Mouse (Mus musculus) brown adipose tissue, adult 24 weeks (tissue): ENCODE data around the gene Thra. TPM values are rescaled to one million over a fixed set of nuclear protein-coding genes. Genes with fewer than 3 reads are reported as not detected.

Experiments
- H3K27ac ChIP-seq: fragments of 200-500 bp; replicated peaks from 2 replicates; pipeline ENCODE4 v1.5.1; 2012; ENCODE audit warnings: low read depth, mild to moderate bottlenecking, low read length
- H3K4me1 ChIP-seq: fragments of 200-500 bp; 2 replicates; pipeline ENCODE4 v1.6.1; 2012; ENCODE audit warnings: low read length, mixed read lengths; ENCODE audit not compliant: control insufficient read depth, insufficient read depth, insufficient read length
- H3K4me3 ChIP-seq: fragments of 200-500 bp; 2 replicates; pipeline ENCODE4 v1.5.1; 2012; ENCODE audit warnings: low read depth, mild to moderate bottlenecking, low read length, moderate library complexity; ENCODE audit not compliant: insufficient read depth
- polyA plus RNA-seq: library from polyadenylated mRNA; stranded (reverse); fragments of >200 nt; gene quantifications from 2 replicates; pipeline ENCODE4 v1.2.4, GENCODE M21; 2012; ENCODE audit not compliant: missing spikeins, insufficient read depth, insufficient read length

Gene Thra
- polyA plus RNA-seq, 1 experiment = 82.3 TPM

- peak overlapping the region; percentile 83 for H3K27ac ChIP-seq
- H3K4me1 ChIP-seq = peaks cover 12% of the 10 kb centered on the region
- H3K4me3 ChIP-seq = peak overlapping the region; percentile 88
Measured at GRCm38 (mm10) chr11:98795714-98796514, 55.5 kb downstream of the Thra start.

- H3K27ac ChIP-seq = peak overlapping the region; percentile 83
- peak overlapping the region; percentile 88 for H3K4me3 ChIP-seq
- H3K4me1 ChIP-seq = peaks cover 12% of the 10 kb centered on the region
Measured at GRCm38 (mm10) chr11:98796515-98797216, 56.2 kb downstream of the Thra start.

GRCm38 (mm10) chr11:98797306-98797705 lies 56.9 kb downstream of the Thra start:
- H3K27ac ChIP-seq = peak overlapping the region; percentile 14; the same call in 1 of the 2 replicates
- peaks cover 12% of the 10 kb centered on the region for H3K4me1 ChIP-seq
- peak overlapping the region; percentile 88 for H3K4me3 ChIP-seq

- Histone ChIP-seq H3K4me1 (peaks cover 12% of the 10 kb centered on the region), H3K4me3 (peak overlapping the region; percentile 88), H3K27ac (0 out of 2 replicates have a peak overlapping the region, but pooled peaks have one; percentile 14)
Measured at GRCm38 (mm10) chr11:98797909-98798308, 57.5 kb downstream of the Thra start.

GRCm38 (mm10) chr11:98804605-98805004 lies 64.2 kb downstream of the Thra start, which contains the start of gene Casc3:
Casc3 (plus strand) TSS chr11:98804905.
- no peak within 1 kb of the TSS for H3K27ac ChIP-seq
- H3K4me1 ChIP-seq = no peaks in the 10 kb centered on the region

GRCm38 (mm10) chr11:98808417-98808816 lies 68.0 kb downstream of the Thra start:
- no peak overlapping the region for H3K4me3 ChIP-seq
- H3K27ac ChIP-seq = no peak overlapping the region
- no peaks in the 10 kb centered on the region for H3K4me1 ChIP-seq

More at GRCm38 (mm10) chr11:98804605-98805004, 64.2 kb downstream of the Thra start, which contains the start of gene Casc3:
- H3K4me3 ChIP-seq = no peak within 1 kb of the TSS

GRCm38 (mm10) chr11:98809457-98810290 lies 69.2 kb downstream of the Thra start:
- Histone ChIP-seq H3K4me3 (peak overlapping the region; percentile 84), H3K4me1 (no peaks in the 10 kb centered on the region), H3K27ac (peak overlapping the region; percentile 94)

GRCm38 (mm10) chr11:98810686-98811085 lies 70.2 kb downstream of the Thra start:
- no peak overlapping the region for H3K27ac ChIP-seq

GRCm38 (mm10) chr11:98816706-98817239 lies 76.3 kb downstream of the Thra start:
- H3K4me3 ChIP-seq = no peak overlapping the region
- H3K27ac ChIP-seq = no peak overlapping the region
- H3K4me1 ChIP-seq = no peaks in the 10 kb centered on the region

More at GRCm38 (mm10) chr11:98810686-98811085, 70.2 kb downstream of the Thra start:
- H3K4me1 ChIP-seq = no peaks in the 10 kb centered on the region
- H3K4me3 ChIP-seq = peak overlapping the region; percentile 84

Other genes with a start within 250 kb of the Thra start
- gene Ikzf3, start 194.6 kb upstream of the Thra start, polyA plus RNA-seq = not detected in 2 replicates
- 2.2 and 2.3 TPM in 2 replicates for gene Zpbp2, start 189.5 kb upstream of the Thra start, polyA plus RNA-seq
- 276 and 329 TPM in 2 replicates for gene Ormdl3, start 153.3 kb upstream of the Thra start, polyA plus RNA-seq
- not detected in 2 replicates for gene Lrrc3c, start 142.3 kb upstream of the Thra start, polyA plus RNA-seq
- 5.2 and 8.8 TPM in 2 replicates for gene Gm12355, start 115.0 kb upstream of the Thra start, polyA plus RNA-seq
- gene Gsdma3, start 114.3 kb upstream of the Thra start, polyA plus RNA-seq = not detected in 2 replicates
- not detected in 2 replicates for gene Gsdma2, start 93.9 kb upstream of the Thra start, polyA plus RNA-seq
- not detected in 2 replicates for gene Gsdma, start 76.3 kb upstream of the Thra start, polyA plus RNA-seq
- 73.1 and 84.4 TPM in 2 replicates for gene Psmd3, start 58.1 kb upstream of the Thra start, polyA plus RNA-seq
- not detected in 2 replicates for gene Csf3, start 39.4 kb upstream of the Thra start, polyA plus RNA-seq
- gene Med24, start 11.2 kb upstream of the Thra start, polyA plus RNA-seq = 18.4 and 24.7 TPM in 2 replicates
- gene Nr1d1, start 34.7 kb downstream of the Thra start, polyA plus RNA-seq = 78.3 and 90.9 TPM in 2 replicates
- 36.3 and 40.8 TPM in 2 replicates for gene Msl1, start 54.9 kb downstream of the Thra start, polyA plus RNA-seq
- gene Casc3, start 64.3 kb downstream of the Thra start, polyA plus RNA-seq = 9.2 and 16.9 TPM in 2 replicates
- 0.40 TPM in 1 of 2 replicates, not detected in the other for gene Rapgefl1, start 96.1 kb downstream of the Thra start, polyA plus RNA-seq
- 5.2 and 5.8 TPM in 2 replicates for gene Wipf2, start 123.0 kb downstream of the Thra start, polyA plus RNA-seq
- gene Cdc6, start 167.2 kb downstream of the Thra start, polyA plus RNA-seq = 0.28 and 1.7 TPM in 2 replicates
- gene Rara, start 187.2 kb downstream of the Thra start, polyA plus RNA-seq = 3.2 and 5.5 TPM in 2 replicates
- gene Gjd3, start 242.4 kb downstream of the Thra start, polyA plus RNA-seq = not detected in 2 replicates